ENCODE assay signal across 41 mouse cellular contexts in genomic region chr15:98157253-98157652, GRCm38 (mm10). TPM values are rescaled to one million over a fixed set of nuclear protein-coding genes. Genes with fewer than 3 reads are reported as not detected.
"Had no signal": no experiment of that assay in that cellular context is flagged by ENCODE, and none has a peak within 500 bp of the region (broad histone marks: within the 10 kb centered on the region; RNA-seq: fewer than 3 reads in every experiment).

No protein-coding gene starts in this region.

- H3K27ac ChIP-seq: heart, embryonic 10.5 days; hindbrain, embryonic 13.5 days; hindbrain, embryonic 15.5 days; hindbrain, postnatal 0 days; layer of hippocampus, adult 2 months; limb, embryonic 13.5 days; limb, embryonic 15.5 days; liver, embryonic 12.5 days; liver, embryonic 14.5 days had no signal

- H3K4me3 ChIP-seq: heart, embryonic 10.5 days; heart, embryonic 12.5 days; hindbrain, embryonic 13.5 days; hindbrain, embryonic 15.5 days; layer of hippocampus, adult 2 months; limb, embryonic 13.5 days; limb, embryonic 15.5 days; liver, embryonic 12.5 days had no signal

- H3K4me2 ChIP-seq: heart, embryonic 12.5 days; hindbrain, embryonic 13.5 days; hindbrain, embryonic 15.5 days; limb, embryonic 13.5 days; limb, embryonic 15.5 days; liver, embryonic 12.5 days had no signal

- H3K9me3 ChIP-seq: heart, embryonic 10.5 days; heart, embryonic 12.5 days; hindbrain, embryonic 13.5 days; hindbrain, embryonic 15.5 days; limb, embryonic 13.5 days; limb, embryonic 15.5 days; liver, embryonic 12.5 days had no signal

- H3K27me3 ChIP-seq: heart, embryonic 12.5 days; hindbrain, embryonic 13.5 days; hindbrain, embryonic 15.5 days; limb, embryonic 13.5 days; limb, embryonic 15.5 days had no signal

- DNase-seq: gastrocnemius, postnatal 14 days; gastrocnemius, postnatal 36 days; heart, adult 18-20 months; heart, postnatal 10 days; kidney, adult 18-20 months; kidney, adult 8-10 months; kidney, postnatal 10 days; kidney, postnatal 25 days; kidney, postnatal 4 days; layer of hippocampus, adult 9-11 months; layer of hippocampus, postnatal 36 days; left cerebral cortex, postnatal 4 days had no signal

- ATAC-seq: hindbrain, postnatal 0 days; intestine, embryonic 16.5 days; liver, embryonic 12.5 days had no signal

- H3K36me3 ChIP-seq: heart, embryonic 10.5 days; heart, embryonic 12.5 days; hindbrain, embryonic 13.5 days; hindbrain, embryonic 15.5 days; limb, embryonic 13.5 days; limb, embryonic 15.5 days; liver, embryonic 12.5 days had no signal

- H3K9ac ChIP-seq: heart, embryonic 12.5 days; hindbrain, embryonic 13.5 days; hindbrain, embryonic 15.5 days; limb, embryonic 13.5 days; limb, embryonic 15.5 days; liver, embryonic 12.5 days; liver, embryonic 14.5 days had no signal

- H3K4me1 ChIP-seq: hindbrain, embryonic 13.5 days; hindbrain, embryonic 15.5 days; limb, embryonic 13.5 days; limb, embryonic 15.5 days had no signal

RNA-seq across cellular contexts. Expression of gene Ccdc184, which starts 9.7 kb away (rescaled TPM):
- total RNA-seq: gastrocnemius, adult 18-20 months; gastrocnemius, adult 8-10 months; gastrocnemius, postnatal 14 days; gastrocnemius, postnatal 36 days; liver, adult 2 months had no signal
- polyA plus RNA-seq: liver, adult 2 months; liver, embryonic 12.5 days; liver, embryonic 14.5 days had no signal

RNA-seq across cellular contexts. Expression of gene Olfr288, which starts 38.1 kb away (rescaled TPM):
- total RNA-seq: gastrocnemius, adult 18-20 months; gastrocnemius, adult 8-10 months; gastrocnemius, postnatal 14 days; gastrocnemius, postnatal 36 days; heart, adult 18-20 months; heart, adult 8-10 months; heart, postnatal 10 days; heart, postnatal 25 days; hematopoietic stem cell, adult 5-6 weeks; hindbrain, postnatal 0 days; layer of hippocampus, adult 2 months; layer of hippocampus, postnatal 14 days; left cerebral cortex, adult 18-20 months; left cerebral cortex, postnatal 10 days; left cerebral cortex, postnatal 25 days; liver, adult 2 months had no signal
- polyA plus RNA-seq: gonadal fat pad, adult 2 months; heart, embryonic 10.5 days; heart, embryonic 12.5 days; heart, embryonic 14.5 days; heart, embryonic 16.5 days; hindbrain, embryonic 11.5 days; hindbrain, embryonic 13.5 days; hindbrain, embryonic 15.5 days; hindbrain, postnatal 0 days; intestine, embryonic 14.5 days; intestine, embryonic 16.5 days; kidney, embryonic 14.5 days; kidney, embryonic 16.5 days; limb, embryonic 11.5 days; limb, embryonic 13.5 days; limb, embryonic 15.5 days; liver, adult 2 months; liver, embryonic 12.5 days; liver, embryonic 14.5 days had no signal
